Mouse (Mus musculus) ES-Bruce4 (cell line): ENCODE measurements around the gene Iqschfp.

ENCODE experiments used
- CTCF ChIP-seq: IDR thresholded peaks from one replicate; pipeline ENCODE4 v1.8.1; 2011; ENCODE audit warnings: low read depth, low read length
- EP300 ChIP-seq: IDR thresholded peaks from 2 replicates; pipeline ENCODE4 v1.6.1; 2011; ENCODE audit warnings: low read depth, low read length; ENCODE audit not compliant: insufficient read depth

GRCm38 (mm10) chr3:68377452-68378198 lies 485.6 kb downstream of the Iqschfp start:
- no peak for TF ChIP-seq CTCF
- no peak for TF ChIP-seq EP300
